Mouse (Mus musculus) limb, embryonic 14.5 days (tissue): ENCODE measurements around the gene Lypd4. TPM values are rescaled to one million over a fixed set of nuclear protein-coding genes. Genes with fewer than 3 reads are reported as not detected.

ENCODE experiments used
- ATAC-seq: fragments of 200-750 bp; cut with Nextera tagmentation; 2 replicates; pipeline ENCODE4 v1.8.0; 2017; ENCODE audit warnings: low read depth, moderate number of reproducible peaks, moderate TSS enrichment; ENCODE audit not compliant: low FRiP score
- DNase-seq: peaks from one replicate; pipeline ENCODE4 v3.0.0-alpha.2; 2015; ENCODE audit warnings: low spot score
- H3K27ac ChIP-seq: fragments of 300-500 bp; sonication (generic); replicated peaks from 2 replicates; pipeline ENCODE4 v1.5.1; 2014; ENCODE audit warnings: low read depth, mild to moderate bottlenecking, low read length, moderate library complexity, mixed read lengths
- H3K27me3 ChIP-seq: fragments of 300-500 bp; sonication (generic); 2 replicates; pipeline ENCODE4 v1.6.1; 2014; ENCODE audit warnings: low read length, mixed read lengths; ENCODE audit not compliant: control insufficient read depth, insufficient read depth
- H3K36me3 ChIP-seq: fragments of 300-500 bp; sonication (generic); 2 replicates; pipeline ENCODE4 v1.6.1; 2014; ENCODE audit warnings: mild to moderate bottlenecking, low read length, moderate library complexity, mixed read lengths; ENCODE audit not compliant: control insufficient read depth, insufficient read depth
- H3K4me1 ChIP-seq: fragments of 300-500 bp; sonication (generic); 2 replicates; pipeline ENCODE4 v1.6.1; 2014; ENCODE audit warnings: antibody characterized with exemption, low read length, mixed read lengths; ENCODE audit not compliant: control insufficient read depth, insufficient read depth
- H3K4me2 ChIP-seq: fragments of 300-500 bp; sonication (generic); replicated peaks from 2 replicates; pipeline ENCODE4 v1.6.1; 2014; ENCODE audit warnings: low read depth, mild to moderate bottlenecking, low read length, moderate library complexity; ENCODE audit not compliant: severe bottlenecking
- H3K4me3 ChIP-seq: fragments of 300-500 bp; sonication (generic); replicated peaks from 2 replicates; pipeline ENCODE4 v1.5.1; 2014; ENCODE audit warnings: low read length
- H3K9ac ChIP-seq: fragments of 300-500 bp; sonication (generic); 2 replicates; pipeline ENCODE4 v1.6.1; 2014; ENCODE audit warnings: mild to moderate bottlenecking, low read depth, low read length, moderate library complexity; ENCODE audit not compliant: severe bottlenecking
- H3K9me3 ChIP-seq: fragments of 300-500 bp; sonication (generic); 2 replicates; pipeline ENCODE4 v1.6.1; 2016; ENCODE audit warnings: low read length; ENCODE audit not compliant: control insufficient read depth
- POLR2A ChIP-seq: fragments of 200-500 bp; IDR thresholded peaks from 2 replicates; pipeline ENCODE4 v1.8.0; 2012; ENCODE audit warnings: inconsistent platforms, mild to moderate bottlenecking, moderate library complexity, borderline replicate concordance; ENCODE audit not compliant: insufficient read depth, insufficient read length; ENCODE audit errors: extremely low read depth
- WGBS: fragments of 180-500 bp; shearing (Covaris S2); extraction: QIAGEN DNeasy Blood & Tissue Kit; methylation state at CpG from one replicate; pipeline ENCODE4 v1.1.7; 2014; 5-methylcytosine and 5-hydroxymethylcytosine counted together
- polyA plus RNA-seq, 2 experiments: library from polyadenylated mRNA; depleted of rRNA in 1 of 2; stranded (reverse) in 1 of 2; unstranded in 1 of 2; fragments of >200 nt; fragmentation: Nextera tagmentation in 1 of 2; extraction: Ambion mirVana in 1 of 2; gene quantifications; 2 replicates each; pipeline versions ENCODE4 v1.2.1 to v1.2.3; 2012 to 2014

Lypd4 gene
- polyA plus RNA-seq, 2 experiments: not detected

DNA sequence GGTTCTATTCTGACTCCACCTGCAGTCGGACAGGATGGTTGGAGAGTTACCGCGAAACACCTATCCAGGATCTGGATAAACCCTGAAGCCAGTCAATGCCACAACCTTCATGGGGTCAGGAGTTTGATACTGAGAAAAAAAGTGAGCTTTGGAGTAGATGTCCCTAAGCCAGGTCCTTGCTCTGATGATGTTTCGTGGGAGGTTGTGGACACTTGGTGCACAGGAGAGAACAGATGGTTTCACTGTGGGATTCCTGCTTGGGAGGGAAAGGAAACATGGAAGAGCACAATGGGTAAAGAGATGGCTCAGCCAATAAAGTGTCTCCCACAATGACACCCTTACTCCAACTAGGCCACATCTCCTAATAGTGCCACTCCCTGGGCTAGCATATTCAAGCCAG, 42.6 kb downstream of the Lypd4 start:
- Histone ChIP-seq H3K9ac (no peak overlapping the region), H3K4me1 (no peaks in the 10 kb centered on the region), H3K36me3 (no peaks in the 10 kb centered on the region), H3K27ac (no peak overlapping the region), H3K4me3 (no peak overlapping the region), H3K4me2 (no peak overlapping the region), H3K9me3 (no peaks in the 10 kb centered on the region), H3K27me3 (no peaks in the 10 kb centered on the region)
- DNase-seq (no peak), ATAC-seq (no peak)
- 90% methylated on average over 4 of the region's 4 CpGs for WGBS
- TF ChIP-seq POLR2A: no peak

DNA sequence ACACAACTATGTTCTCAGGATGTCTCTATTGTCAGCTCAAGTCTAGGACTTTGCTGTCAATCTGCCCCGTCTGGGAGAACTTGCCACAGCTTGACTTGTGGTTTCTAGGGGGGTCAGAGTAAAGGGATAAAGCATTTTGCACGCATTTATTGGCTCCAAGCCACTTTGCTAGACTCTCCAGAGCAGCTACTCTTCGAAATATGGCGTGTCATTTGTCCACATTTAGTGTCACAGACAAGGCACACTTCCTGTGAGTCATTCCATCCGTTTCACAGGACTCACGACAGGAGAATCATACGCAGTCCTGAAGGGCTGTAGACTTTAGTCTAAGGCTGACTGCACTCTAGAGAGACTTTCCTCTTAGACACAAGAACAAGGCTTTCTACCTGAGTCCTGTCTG, 45.3 kb downstream of the Lypd4 start:
- ATAC-seq: no peak
- no peak for DNase-seq
- Histone ChIP-seq H3K4me2 (no peak overlapping the region), H3K27ac (no peak overlapping the region), H3K9ac (no peak overlapping the region), H3K27me3 (no peaks in the 10 kb centered on the region), H3K4me1 (no peaks in the 10 kb centered on the region), H3K4me3 (no peak overlapping the region), H3K36me3 (no peaks in the 10 kb centered on the region), H3K9me3 (no peaks in the 10 kb centered on the region)
- WGBS: 75% methylated on average over 7 of the region's 7 CpGs
- TF ChIP-seq POLR2A: no peak

DNA sequence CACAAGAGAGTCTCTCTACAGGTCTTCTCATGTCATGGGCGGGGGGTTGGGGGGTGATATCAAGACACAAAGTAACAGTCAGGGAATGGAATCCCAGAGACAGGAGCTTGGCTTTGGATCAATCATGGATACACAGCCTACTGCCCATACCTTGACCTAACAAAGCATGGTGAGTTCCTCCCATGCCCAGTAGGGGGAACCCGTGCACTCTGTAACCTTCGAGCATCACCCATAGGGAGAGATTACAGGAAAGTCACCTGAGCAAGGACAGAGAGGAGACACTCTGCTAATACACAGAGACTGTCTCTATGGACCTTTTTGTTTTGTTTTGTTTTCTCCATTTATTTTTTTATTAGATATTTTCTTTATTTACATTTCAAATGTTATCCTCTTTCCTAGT, 52.2 kb downstream of the Lypd4 start:
- TF ChIP-seq POLR2A: no peak
- 5% methylated on average over 3 of the region's 3 CpGs for WGBS
- no peaks in the 10 kb centered on the region for H3K4me1 ChIP-seq
- H3K27me3 ChIP-seq: no peaks in the 10 kb centered on the region
- H3K4me3 ChIP-seq: no peak overlapping the region
- H3K9me3 ChIP-seq: no peaks in the 10 kb centered on the region
- DNase-seq (peak; percentile 21), ATAC-seq (0 out of 2 replicates have a peak, but pooled peaks have one; percentile 50)
- H3K9ac ChIP-seq: no peak overlapping the region
- H3K36me3 ChIP-seq: no peaks in the 10 kb centered on the region
- no peak overlapping the region for H3K4me2 ChIP-seq
- no peak overlapping the region for H3K27ac ChIP-seq

Other genes with a start within 250 kb of the Lypd4 start
- gene Lypd3, start 233.4 kb downstream of the Lypd4 start, polyA plus RNA-seq (2012; rRNA removed): 24.8 and 30.4 TPM in 2 replicates
- gene Lypd3, start 233.4 kb downstream of the Lypd4 start, polyA plus RNA-seq (2014; fragmentation: Nextera tagmentation; extraction: Ambion mirVana): 38.8 and 50.7 TPM in 2 replicates
- gene Tex101, start 193.3 kb downstream of the Lypd4 start, polyA plus RNA-seq (2012; rRNA removed): not detected in 2 replicates
- not detected in 2 replicates for gene Tex101, start 193.3 kb downstream of the Lypd4 start, polyA plus RNA-seq (2014; fragmentation: Nextera tagmentation; extraction: Ambion mirVana)
- gene BC049730, start 160.7 kb downstream of the Lypd4 start, polyA plus RNA-seq (2012; rRNA removed): not detected in 2 replicates
- gene BC049730, start 160.7 kb downstream of the Lypd4 start, polyA plus RNA-seq (2014; fragmentation: Nextera tagmentation; extraction: Ambion mirVana): not detected in 2 replicates
- gene Gm4763, start 143.0 kb downstream of the Lypd4 start, polyA plus RNA-seq (2012; rRNA removed): not detected in 2 replicates
- not detected in 2 replicates for gene Gm4763, start 143.0 kb downstream of the Lypd4 start, polyA plus RNA-seq (2014; fragmentation: Nextera tagmentation; extraction: Ambion mirVana)
- gene Cd177, start 109.6 kb downstream of the Lypd4 start, polyA plus RNA-seq (2012; rRNA removed): 0.05 and 0.27 TPM in 2 replicates
- gene Cd177, start 109.6 kb downstream of the Lypd4 start, polyA plus RNA-seq (2014; fragmentation: Nextera tagmentation; extraction: Ambion mirVana): 0.22 and 0.30 TPM in 2 replicates
- gene Ceacam10, start 92.7 kb downstream of the Lypd4 start, polyA plus RNA-seq (2012; rRNA removed): 0.22 TPM in 1 of 2 replicates, not detected in the other
- gene Ceacam10, start 92.7 kb downstream of the Lypd4 start, polyA plus RNA-seq (2014; fragmentation: Nextera tagmentation; extraction: Ambion mirVana): not detected in 2 replicates
- 14.4 and 17.1 TPM in 2 replicates for gene Gm9844, start 7.7 kb downstream of the Lypd4 start, polyA plus RNA-seq (2012; rRNA removed)
- 14.2 and 17.1 TPM in 2 replicates for gene Gm9844, start 7.7 kb downstream of the Lypd4 start, polyA plus RNA-seq (2014; fragmentation: Nextera tagmentation; extraction: Ambion mirVana)
- 0.04 TPM in 1 of 2 replicates, not detected in the other for gene Dmrtc2, start 116 bp upstream of the Lypd4 start, polyA plus RNA-seq (2012; rRNA removed)
- gene Dmrtc2, start 116 bp upstream of the Lypd4 start, polyA plus RNA-seq (2014; fragmentation: Nextera tagmentation; extraction: Ambion mirVana): 0.19 TPM in 1 of 2 replicates, not detected in the other
- gene Rps19, start 14.4 kb upstream of the Lypd4 start, polyA plus RNA-seq (2012; rRNA removed): 1,054 and 1,323 TPM in 2 replicates
- gene Rps19, start 14.4 kb upstream of the Lypd4 start, polyA plus RNA-seq (2014; fragmentation: Nextera tagmentation; extraction: Ambion mirVana): 3,510 and 3,666 TPM in 2 replicates
- gene Cd79a, start 27.4 kb upstream of the Lypd4 start, polyA plus RNA-seq (2012; rRNA removed): 0.84 and 1.4 TPM in 2 replicates
- gene Cd79a, start 27.4 kb upstream of the Lypd4 start, polyA plus RNA-seq (2014; fragmentation: Nextera tagmentation; extraction: Ambion mirVana): 0.26 and 0.37 TPM in 2 replicates
- gene Arhgef1, start 33.0 kb upstream of the Lypd4 start, polyA plus RNA-seq (2012; rRNA removed): 256 and 337 TPM in 2 replicates
- gene Arhgef1, start 33.0 kb upstream of the Lypd4 start, polyA plus RNA-seq (2014; fragmentation: Nextera tagmentation; extraction: Ambion mirVana): 109 and 116 TPM in 2 replicates
- gene Gm4881, start 74.6 kb upstream of the Lypd4 start, polyA plus RNA-seq (2012; rRNA removed): 0.06 and 0.09 TPM in 2 replicates
- not detected in 2 replicates for gene Gm4881, start 74.6 kb upstream of the Lypd4 start, polyA plus RNA-seq (2014; fragmentation: Nextera tagmentation; extraction: Ambion mirVana)
- gene Rabac1, start 102.8 kb upstream of the Lypd4 start, polyA plus RNA-seq (2012; rRNA removed): 185 and 268 TPM in 2 replicates
- gene Rabac1, start 102.8 kb upstream of the Lypd4 start, polyA plus RNA-seq (2014; fragmentation: Nextera tagmentation; extraction: Ambion mirVana): 212 and 230 TPM in 2 replicates
- 0.84 and 1.1 TPM in 2 replicates for gene Atp1a3, start 136.0 kb upstream of the Lypd4 start, polyA plus RNA-seq (2012; rRNA removed)
- gene Atp1a3, start 136.0 kb upstream of the Lypd4 start, polyA plus RNA-seq (2014; fragmentation: Nextera tagmentation; extraction: Ambion mirVana): 0.54 and 0.69 TPM in 2 replicates
- gene Grik5, start 202.4 kb upstream of the Lypd4 start, polyA plus RNA-seq (2012; rRNA removed): 84.9 and 128 TPM in 2 replicates
- 11.8 and 13.8 TPM in 2 replicates for gene Grik5, start 202.4 kb upstream of the Lypd4 start, polyA plus RNA-seq (2014; fragmentation: Nextera tagmentation; extraction: Ambion mirVana)
- 33.3 and 45.7 TPM in 2 replicates for gene Zfp574, start 202.6 kb upstream of the Lypd4 start, polyA plus RNA-seq (2012; rRNA removed)
- gene Zfp574, start 202.6 kb upstream of the Lypd4 start, polyA plus RNA-seq (2014; fragmentation: Nextera tagmentation; extraction: Ambion mirVana): 28.0 and 30.8 TPM in 2 replicates